Mouse (Mus musculus): ENCODE measurements at regions not wholly inside any gene's neighbourhood (a gene's known extent, or its start where the extent isn't known, plus 50 kb on each side); places are given as distances from the start of the nearest gene placed in this dataset.

- TF ChIP-seq POLR2AphosphoS2 (IDR thresholded peaks at IDR 0.05; ENCODE audit: low read length) (no peak), USF1 (IDR thresholded peaks at IDR 0.05; ENCODE audit: low read depth, low read length) (no peak), HCFC1 (IDR thresholded peaks at IDR 0.05; ENCODE audit: low read depth, low read length) (no peak), USF2 (IDR thresholded peaks at IDR 0.05; ENCODE audit: borderline replicate concordance in 1 of 2, insufficient read depth in 1 of 2, low read depth in 1 of 2, low read length in 2 of 2) (no peak), CTCF (IDR thresholded peaks at IDR 0.05 in 2 of 3, conservative IDR thresholded peaks at IDR 0.05 in 1 of 3; ENCODE audit: control insufficient read depth in 1 of 3, insufficient read depth in 1 of 3, low read depth in 2 of 3, low read length in 3 of 3, poor library complexity in 1 of 3, severe bottlenecking in 1 of 3) (no peak), ETS1 (IDR thresholded peaks at IDR 0.05; ENCODE audit: low read depth, low read length) (no peak), MAFK (IDR thresholded peaks at IDR 0.05; ENCODE audit: borderline replicate concordance, low read depth, low read length) (no peak), TBP (IDR thresholded peaks at IDR 0.05; ENCODE audit: low read depth, low read length) (no peak), GABPA (IDR thresholded peaks at IDR 0.05; ENCODE audit: low read depth, low read length) (no peak), ELF1 (IDR thresholded peaks at IDR 0.05; ENCODE audit: low read depth, low read length) (no peak), POLR2A (IDR thresholded peaks at IDR 0.05; ENCODE audit: control insufficient read depth in 1 of 2, insufficient read depth in 1 of 2, low read depth in 1 of 2, low read length in 2 of 2, poor library complexity in 1 of 2) (no peak), GATA1 (IDR thresholded peaks at IDR 0.05; ENCODE audit: low read depth, low read length) (no peak), POLR2AphosphoS5 (IDR thresholded peaks at IDR 0.05; ENCODE audit: borderline replicate concordance, low read depth, low read length) (no peak)
These were observed 212.9 kb downstream of the Mef2c start for GRCm38 (mm10) chr13:83716711-83717171.
